Mouse (Mus musculus): ENCODE measurements around the gene Brms1l. TPM values are rescaled to one million over a fixed set of nuclear protein-coding genes. Genes with fewer than 3 reads are reported as not detected.

Brms1l gene
- total RNA-seq, 1 experiment from 2014 or later = 23.7 TPM

DNA sequence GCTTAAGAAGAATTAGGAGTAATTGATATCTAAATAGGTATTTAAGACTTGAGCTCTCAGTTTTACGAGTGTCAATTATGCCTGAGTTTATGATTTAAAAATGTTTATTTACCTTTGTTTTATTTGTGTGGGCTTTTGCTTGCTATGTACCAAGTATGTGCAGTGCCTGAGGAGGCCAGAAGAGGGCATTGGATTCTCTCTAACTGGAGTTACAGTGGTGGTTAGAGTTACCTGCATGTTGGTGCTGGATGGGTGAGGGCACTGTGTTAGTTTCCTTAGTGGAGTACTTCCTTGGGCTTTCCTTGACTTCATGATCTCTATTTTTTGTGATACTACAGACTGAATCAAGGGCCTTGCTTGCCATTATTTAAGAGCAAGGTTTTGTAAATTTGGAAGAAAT, 10.6 kb downstream of the Brms1l start:
- ATAC-seq (replicated peaks in 1 of 2; ENCODE audit: insufficient read depth in 1 of 2, low FRiP score in 2 of 2, low TSS enrichment in 1 of 2, low read depth in 1 of 2, poor library complexity in 2 of 2, severe bottlenecking in 2 of 2) = peak; percentile 76 to 82; a peak in 3 of 4 replicates

DNA sequence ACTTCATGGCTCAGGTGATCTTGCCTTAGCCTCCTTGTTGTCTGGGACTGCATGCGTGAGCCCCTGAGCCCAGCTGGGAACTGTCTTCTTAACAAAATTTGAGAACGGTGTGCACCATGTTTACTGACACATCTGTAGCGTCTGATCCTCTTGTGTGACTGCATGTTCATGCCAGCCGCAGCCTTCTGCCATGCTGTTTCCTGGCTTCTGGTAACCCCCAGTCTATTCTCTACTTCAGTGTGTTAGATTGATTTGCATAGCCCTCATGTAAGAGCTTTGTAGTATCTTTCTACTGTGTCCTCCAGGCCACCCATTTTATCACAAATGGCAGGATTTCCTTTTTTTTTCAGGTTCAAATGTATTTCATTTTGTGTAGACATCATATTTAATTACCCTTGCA, 11.7 kb downstream of the Brms1l start:
- no peak for ATAC-seq (replicated peaks in 1 of 2; ENCODE audit: insufficient read depth in 1 of 2, low FRiP score in 2 of 2, low TSS enrichment in 1 of 2, low read depth in 1 of 2, poor library complexity in 2 of 2, severe bottlenecking in 2 of 2)

DNA sequence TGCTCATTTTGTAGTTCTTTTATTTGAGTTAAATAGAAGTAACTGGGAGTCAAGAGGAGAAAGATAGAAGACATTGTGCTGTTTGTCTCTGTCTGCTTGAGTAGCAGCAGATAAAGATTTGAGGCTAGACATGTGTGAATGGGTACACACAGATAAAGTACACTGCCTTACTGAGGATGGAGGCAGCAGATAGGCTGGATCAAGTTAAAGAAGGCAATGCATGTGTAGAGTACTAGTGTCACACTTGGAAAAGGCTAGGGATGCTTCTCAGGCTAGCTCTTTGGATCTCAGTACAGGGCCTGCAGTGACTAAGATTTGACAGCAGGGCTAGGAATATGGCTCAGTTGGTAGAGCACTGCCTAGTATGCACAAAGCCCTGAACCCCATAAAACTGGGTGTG, 14.5 kb downstream of the Brms1l start:
- ATAC-seq (replicated peaks in 1 of 2; ENCODE audit: insufficient read depth in 1 of 2, low FRiP score in 2 of 2, low TSS enrichment in 1 of 2, low read depth in 1 of 2, poor library complexity in 2 of 2, severe bottlenecking in 2 of 2) = peak in 1 of 2 experiments; percentile 20; a peak in 2 of 4 replicates

DNA sequence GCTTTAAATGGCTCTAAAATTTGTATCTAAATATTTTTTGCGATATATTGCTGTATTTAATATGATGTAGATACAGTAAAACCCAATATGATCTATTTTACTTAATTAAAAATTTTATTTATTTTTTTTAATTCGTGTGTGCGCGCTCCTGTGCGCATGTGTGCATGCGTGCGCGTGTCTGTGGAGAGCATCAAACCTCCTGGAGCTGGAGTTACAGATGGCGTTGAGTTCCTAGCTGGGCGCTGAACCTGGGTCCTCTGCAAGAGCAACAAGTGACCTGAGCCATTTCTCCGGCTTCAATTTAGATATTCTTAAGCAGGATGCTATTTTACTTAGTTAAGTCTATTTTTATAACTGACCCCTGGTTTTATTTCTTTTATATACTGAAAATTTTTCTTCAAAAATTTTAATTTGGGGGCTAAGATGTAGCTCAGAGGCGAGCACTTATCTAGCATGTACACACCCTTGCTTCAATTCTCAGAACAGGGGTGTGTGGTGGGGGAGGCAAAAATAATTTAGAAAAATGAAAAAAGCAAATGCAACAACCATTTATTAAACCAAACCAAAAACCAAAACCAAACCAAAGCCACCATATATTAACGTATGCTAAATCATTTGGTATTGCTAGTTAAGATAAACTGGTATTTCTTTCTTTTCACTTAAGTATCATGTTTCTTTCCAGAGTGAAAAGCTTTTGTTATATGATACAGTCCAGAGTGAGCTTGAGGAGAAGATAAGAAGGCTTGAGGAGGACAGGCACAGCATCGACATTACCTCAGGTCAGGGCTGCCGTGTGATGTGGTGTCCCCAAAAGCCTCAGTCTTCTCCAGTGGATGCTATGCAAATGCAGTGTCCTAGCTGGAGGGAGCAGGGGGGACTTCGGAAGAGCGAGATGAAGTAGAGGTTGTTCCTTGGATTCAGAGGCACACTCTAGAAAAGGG, 23.6 kb downstream of the Brms1l start:
- no peak for ATAC-seq (replicated peaks in 1 of 2; ENCODE audit: insufficient read depth in 1 of 2, low FRiP score in 2 of 2, low TSS enrichment in 1 of 2, low read depth in 1 of 2, poor library complexity in 2 of 2, severe bottlenecking in 2 of 2)

DNA sequence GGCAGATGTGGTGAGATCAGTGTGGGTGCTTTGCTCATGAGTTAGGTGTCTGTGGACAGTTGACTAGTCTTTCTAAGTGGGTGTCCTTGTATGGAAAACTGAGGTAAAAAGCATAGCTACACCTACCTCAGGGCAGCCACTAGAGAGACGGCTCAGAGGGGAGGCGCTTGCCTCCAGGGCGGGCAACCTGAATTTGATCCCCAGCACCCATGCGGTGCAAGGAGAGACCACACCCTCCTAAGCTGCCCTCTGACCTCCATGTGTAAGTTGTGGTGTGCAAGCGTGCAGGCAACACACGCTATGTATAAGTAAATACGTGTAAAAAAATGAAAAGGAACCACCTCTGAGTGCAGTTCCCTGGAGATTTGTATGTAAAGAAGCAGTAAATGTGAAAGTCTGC, 24.5 kb downstream of the Brms1l start:
- no peak for ATAC-seq (replicated peaks in 1 of 2; ENCODE audit: insufficient read depth in 1 of 2, low FRiP score in 2 of 2, low TSS enrichment in 1 of 2, low read depth in 1 of 2, poor library complexity in 2 of 2, severe bottlenecking in 2 of 2)

DNA sequence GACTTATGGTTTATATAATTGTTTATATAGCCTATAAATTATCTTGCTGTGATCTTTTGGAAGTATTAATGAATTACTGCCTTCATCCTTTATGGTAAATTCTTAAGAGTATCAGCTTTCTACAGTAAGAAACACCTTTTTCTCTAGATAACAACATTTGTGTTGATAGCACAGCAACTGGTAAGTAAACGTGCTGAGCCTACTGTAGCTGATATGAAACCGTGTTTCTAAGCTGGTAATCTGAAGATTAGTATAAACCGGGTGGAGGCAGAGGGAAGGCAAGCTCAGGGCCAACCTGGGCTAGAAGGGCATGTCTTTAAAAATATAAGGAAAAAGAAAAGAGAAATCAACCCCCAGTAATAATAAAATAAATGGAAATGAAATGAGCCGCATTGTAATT, 31.6 kb downstream of the Brms1l start:
- no peak for ATAC-seq (replicated peaks in 1 of 2; ENCODE audit: insufficient read depth in 1 of 2, low FRiP score in 2 of 2, low TSS enrichment in 1 of 2, low read depth in 1 of 2, poor library complexity in 2 of 2, severe bottlenecking in 2 of 2)

DNA sequence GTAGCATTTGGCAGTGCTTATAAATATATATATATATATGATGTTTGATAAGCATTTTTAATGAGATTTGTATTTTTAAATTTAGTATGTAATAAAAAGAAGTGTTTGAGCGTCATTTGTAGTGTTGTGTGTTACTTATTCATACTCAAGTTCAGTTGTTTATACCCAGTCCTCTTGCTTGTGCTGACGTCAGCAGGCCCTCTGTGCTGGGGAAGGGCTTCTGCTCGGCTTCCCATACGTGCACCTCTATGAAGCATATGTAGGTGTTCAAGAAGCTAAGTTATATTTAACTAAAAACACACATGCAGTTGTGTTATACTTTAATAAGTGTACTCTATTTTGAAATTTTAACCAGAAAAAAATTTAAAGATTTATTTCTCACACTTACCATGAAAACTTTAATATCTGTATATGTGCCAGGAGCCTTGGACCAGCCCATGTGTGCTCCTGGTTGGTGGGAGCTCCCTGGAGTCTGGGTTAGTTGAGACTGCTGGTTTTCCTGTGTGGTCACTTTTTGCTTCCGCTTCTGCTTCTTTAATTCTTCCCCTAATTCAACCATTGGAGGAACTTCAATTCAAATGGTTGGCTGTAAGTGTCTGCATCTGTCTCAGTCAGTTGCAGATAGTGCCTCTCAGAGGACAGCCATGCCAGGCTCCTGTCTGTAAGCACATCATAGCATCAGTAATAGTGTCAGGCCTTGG, 33.6 kb downstream of the Brms1l start:
- peak; percentile 98 for ATAC-seq (replicated peaks in 1 of 2; ENCODE audit: insufficient read depth in 1 of 2, low FRiP score in 2 of 2, low TSS enrichment in 1 of 2, low read depth in 1 of 2, poor library complexity in 2 of 2, severe bottlenecking in 2 of 2)

DNA sequence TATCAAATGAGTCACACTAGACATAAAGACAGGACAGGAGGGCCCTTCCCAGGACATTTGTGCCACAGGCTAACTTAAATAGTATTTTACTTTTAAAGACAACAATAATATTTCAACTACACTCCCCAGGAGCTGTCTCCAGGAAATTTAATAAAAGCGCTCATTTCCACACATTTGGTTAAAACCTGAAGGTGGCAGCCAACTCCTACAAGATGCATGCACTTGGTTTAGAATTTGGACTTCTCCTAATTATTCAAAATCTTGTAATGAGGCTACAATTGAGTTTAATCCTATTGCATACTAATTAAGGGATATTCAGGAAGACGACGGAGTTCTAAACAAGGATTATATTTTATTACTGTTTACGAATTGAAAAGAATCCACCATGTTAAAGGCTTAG, 49.3 kb downstream of the Brms1l start:
- no peak for ATAC-seq (replicated peaks in 1 of 2; ENCODE audit: insufficient read depth in 1 of 2, low FRiP score in 2 of 2, low TSS enrichment in 1 of 2, low read depth in 1 of 2, poor library complexity in 2 of 2, severe bottlenecking in 2 of 2)

DNA sequence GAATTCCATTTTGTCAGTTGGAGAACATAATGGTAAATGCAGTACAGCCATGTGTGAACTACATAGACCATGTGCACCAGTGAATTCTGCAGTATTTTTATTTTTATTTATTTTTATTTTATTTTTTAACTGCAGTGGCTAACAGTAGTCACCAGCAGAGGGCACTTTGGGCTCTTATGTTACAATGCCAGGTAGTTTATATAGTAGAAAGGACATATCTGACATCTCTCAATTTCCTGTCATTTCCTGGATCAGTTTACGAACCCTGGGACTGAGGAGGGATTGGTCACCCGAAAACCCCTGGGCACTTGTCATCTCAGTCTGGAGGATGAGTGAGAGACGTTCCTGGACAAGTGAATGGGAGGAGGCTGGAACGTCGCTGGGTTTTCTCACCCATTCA, 52.4 kb downstream of the Brms1l start:
- no peak for ATAC-seq (replicated peaks in 1 of 2; ENCODE audit: insufficient read depth in 1 of 2, low FRiP score in 2 of 2, low TSS enrichment in 1 of 2, low read depth in 1 of 2, poor library complexity in 2 of 2, severe bottlenecking in 2 of 2)

DNA sequence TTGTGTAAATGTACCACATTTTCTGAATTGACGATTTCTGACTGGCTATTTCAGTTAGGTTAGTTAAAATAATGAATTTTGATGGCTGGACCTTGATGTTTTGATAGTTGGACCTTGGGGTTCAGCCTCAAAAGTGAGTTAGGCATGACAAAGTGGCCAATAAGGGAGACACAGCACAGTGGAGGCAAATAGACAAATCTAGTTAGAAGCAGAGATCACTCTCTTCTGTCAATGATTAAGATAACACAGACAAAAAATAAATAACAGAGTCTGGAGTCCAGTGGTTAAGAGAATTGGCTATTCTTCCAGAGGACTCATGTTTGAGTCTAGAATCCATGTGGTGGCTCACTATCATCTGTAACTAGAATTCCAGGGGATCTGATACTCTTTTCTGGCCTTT, 68.7 kb downstream of the Brms1l start:
- no peak for ATAC-seq (replicated peaks in 1 of 2; ENCODE audit: insufficient read depth in 1 of 2, low FRiP score in 2 of 2, low TSS enrichment in 1 of 2, low read depth in 1 of 2, poor library complexity in 2 of 2, severe bottlenecking in 2 of 2)

DNA sequence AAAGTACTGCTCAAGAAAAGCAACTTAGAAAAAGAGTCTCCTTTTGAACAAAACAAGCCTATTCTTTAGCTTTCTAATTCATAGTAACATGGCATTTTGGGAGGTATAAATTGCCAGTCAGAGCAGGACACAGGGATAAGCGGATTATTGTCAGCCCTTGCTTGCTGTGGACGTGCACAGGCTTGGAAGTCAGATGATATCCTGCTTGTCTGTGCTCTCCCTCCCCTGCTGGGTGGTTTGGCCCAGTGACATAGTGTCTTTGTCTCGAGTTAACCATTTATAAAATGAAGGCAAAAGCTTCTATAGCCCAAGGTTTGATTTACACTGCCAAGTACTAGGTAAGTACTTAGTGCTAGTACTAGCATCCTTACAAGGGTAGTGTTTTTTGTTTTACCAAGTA, 76.0 kb downstream of the Brms1l start:
- no peak for ATAC-seq (replicated peaks in 1 of 2; ENCODE audit: insufficient read depth in 1 of 2, low FRiP score in 2 of 2, low TSS enrichment in 1 of 2, low read depth in 1 of 2, poor library complexity in 2 of 2, severe bottlenecking in 2 of 2)

DNA sequence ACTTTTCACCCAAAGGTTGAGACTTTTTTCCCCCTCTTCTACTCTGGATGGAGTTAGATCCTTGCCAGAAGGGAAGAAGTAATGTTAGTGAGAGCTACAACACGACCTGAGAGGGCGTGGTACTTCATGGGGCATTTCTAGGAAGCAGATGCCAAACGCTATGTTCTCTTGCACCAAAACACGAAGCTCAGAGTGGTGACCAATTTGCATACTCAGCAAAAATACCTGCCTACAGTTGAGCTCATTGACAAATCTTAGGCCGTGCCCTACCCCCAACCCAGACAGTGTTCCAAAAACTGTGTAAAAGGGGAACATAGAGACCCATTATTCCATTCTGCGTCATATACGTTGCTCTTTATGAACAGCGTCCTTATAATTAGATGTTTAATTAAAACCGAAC, 77.1 kb downstream of the Brms1l start:
- no peak for ATAC-seq (replicated peaks in 1 of 2; ENCODE audit: insufficient read depth in 1 of 2, low FRiP score in 2 of 2, low TSS enrichment in 1 of 2, low read depth in 1 of 2, poor library complexity in 2 of 2, severe bottlenecking in 2 of 2)

DNA sequence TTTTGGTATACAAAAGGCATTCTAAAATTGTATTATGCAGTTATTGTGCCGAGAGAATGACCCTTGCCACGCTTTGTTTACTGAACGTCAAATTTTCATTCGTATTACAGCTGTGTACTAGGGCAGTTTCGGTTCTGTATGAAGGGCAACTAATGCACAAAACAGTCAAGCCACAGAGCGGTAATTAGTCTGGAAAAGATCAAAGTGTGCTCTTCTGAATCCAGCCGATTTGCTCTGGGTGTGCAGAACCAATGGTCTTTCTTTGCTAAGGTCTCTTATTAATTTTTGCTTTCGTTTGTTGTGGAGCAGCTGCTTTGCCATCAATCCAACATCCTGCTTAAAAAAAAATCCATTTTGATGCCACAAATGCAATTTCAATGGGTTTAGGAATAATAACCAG, 80.1 kb downstream of the Brms1l start:
- no peak for ATAC-seq (replicated peaks in 1 of 2; ENCODE audit: insufficient read depth in 1 of 2, low FRiP score in 2 of 2, low TSS enrichment in 1 of 2, low read depth in 1 of 2, poor library complexity in 2 of 2, severe bottlenecking in 2 of 2)

DNA sequence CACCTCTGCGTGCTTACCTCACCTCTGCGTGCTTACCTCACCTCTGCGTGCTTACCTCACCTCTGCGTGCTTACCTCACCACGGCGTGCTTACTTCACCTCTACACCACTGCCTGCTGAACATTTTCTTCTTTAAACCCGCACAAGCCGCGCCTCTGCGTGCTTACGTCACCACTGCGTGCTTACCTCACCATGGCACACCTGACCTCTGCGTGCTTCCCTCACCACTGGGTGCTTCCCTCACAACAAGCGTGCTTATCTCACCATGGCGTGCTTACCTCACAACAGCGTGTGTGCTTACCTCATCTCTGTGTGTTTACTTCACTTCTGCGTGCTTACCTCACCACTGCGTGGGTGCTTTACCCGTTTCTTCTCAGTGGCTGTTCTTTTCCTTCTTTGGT, 80.9 kb downstream of the Brms1l start:
- ATAC-seq (replicated peaks in 1 of 2; ENCODE audit: insufficient read depth in 1 of 2, low FRiP score in 2 of 2, low TSS enrichment in 1 of 2, low read depth in 1 of 2, poor library complexity in 2 of 2, severe bottlenecking in 2 of 2) = no peak

Other genes with a start within 250 kb of the Brms1l start
- not detected in 2 replicates for gene Insm2, start 236.9 kb upstream of the Brms1l start, total RNA-seq (2017)
- gene Ralgapa1, start 15.2 kb upstream of the Brms1l start, total RNA-seq (2017) = 50.8 and 62.3 TPM in 2 replicates